Mouse (Mus musculus) liver, adult (tissue): ENCODE measurements around the gene Alk.

Experiments used
- GATA4 ChIP-seq: IDR thresholded peaks from 2 replicates; pipeline ENCODE4 v1.6.1; 2014; ENCODE audit warnings: mild to moderate bottlenecking, low read length; ENCODE audit not compliant: insufficient replicate concordance

Alk gene

DNA sequence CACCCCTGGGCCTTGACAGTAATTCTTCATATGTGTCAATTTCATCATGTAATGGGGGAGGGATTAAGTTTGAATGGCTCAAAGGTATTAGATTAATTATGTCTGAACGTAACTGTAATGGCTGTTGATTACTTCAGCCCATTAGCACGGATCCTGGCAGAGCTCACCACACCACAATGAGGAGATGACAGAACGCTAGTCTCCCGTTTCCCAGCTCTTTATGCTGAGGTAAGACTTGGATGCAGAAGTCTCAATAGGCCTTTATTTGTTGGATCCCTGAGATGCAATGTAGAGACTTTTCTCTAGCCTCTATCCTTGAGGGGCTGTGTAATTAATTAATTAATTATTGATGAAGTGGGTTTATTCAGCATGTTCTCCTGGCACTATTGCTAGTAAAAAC, 627.8 kb downstream of the Alk start:
- TF ChIP-seq GATA4: no peak

DNA sequence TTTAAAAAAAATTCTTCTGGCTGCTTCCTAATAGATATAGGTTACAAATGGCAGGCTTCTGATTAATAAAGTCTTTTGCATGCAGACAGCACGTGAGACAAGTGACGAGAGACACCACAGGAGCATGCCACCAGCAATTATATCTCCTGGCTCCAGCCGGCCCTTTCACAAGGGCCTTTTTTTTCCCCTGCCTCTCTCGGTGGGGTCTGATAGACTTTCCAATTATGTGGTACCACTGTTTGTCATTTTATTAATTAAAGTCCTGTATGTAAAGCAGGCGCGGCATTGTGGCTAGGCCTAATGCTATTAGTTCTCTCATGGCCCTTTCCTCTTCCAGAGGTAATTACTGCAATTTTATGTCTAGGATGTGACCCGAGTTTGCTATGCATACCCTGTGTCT, 630.7 kb downstream of the Alk start:
- no peak for TF ChIP-seq GATA4

DNA sequence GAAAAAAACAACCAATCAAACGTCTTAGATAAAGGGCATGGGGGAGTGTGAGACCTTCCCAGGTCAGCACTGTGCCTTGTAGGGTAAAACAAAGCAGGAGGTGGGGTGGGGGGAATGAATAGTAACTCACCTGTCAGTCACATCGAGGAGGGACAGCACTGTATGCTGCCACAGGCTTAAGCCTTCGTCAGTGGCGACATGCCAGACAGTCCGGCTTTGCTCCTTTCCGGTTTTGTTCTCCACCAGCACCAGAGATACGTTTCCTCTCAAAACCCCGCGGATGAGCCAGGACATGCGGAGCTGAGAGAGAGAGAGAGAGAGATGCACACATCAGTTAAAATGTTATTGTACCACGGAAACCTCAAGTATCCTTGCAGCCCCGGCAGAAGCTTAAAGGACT, 637.1 kb downstream of the Alk start:
- TF ChIP-seq GATA4: no peak

DNA sequence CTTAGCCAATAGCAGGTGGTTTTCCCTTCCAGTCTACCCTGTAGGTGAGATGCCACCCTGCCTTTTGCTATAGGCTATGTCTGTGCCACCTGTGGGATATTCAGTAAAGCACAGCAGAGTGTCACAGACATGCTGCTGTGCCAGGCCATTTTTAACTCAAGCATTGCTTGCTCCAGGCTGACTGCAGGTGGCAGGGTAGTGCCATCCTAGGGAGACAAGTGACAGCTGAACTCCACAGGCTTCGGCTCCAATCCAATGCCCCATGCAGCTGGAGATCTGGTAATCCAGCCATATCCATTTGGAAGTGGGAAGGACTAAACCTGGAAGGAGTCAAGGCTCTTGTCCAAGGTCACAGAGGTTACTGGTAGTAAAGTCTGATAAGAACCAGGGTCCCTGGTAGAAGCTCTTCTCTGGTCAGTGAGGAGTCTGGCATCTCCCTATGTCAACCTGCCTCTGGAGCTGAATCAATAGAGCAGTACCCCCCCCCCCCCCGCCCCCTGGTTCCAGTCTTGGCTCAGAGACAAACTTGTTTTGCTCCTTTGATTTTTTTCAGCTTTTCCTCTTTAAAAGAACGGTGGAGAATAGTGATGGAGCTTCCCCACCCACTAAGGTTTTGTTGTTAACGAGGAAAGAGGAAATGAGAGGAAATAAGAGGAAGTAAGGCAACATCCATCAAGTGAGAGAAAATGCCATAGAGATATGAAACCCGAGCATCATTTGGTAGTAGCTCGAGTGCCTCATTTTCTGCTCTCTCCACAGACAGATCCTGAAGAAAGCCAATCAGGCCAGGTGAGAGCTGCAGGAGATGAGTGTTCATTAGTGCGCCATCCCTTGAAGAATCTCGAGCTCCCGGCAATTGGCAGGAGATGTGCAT, 638.5 kb downstream of the Alk start:
- TF ChIP-seq GATA4: no peak

DNA sequence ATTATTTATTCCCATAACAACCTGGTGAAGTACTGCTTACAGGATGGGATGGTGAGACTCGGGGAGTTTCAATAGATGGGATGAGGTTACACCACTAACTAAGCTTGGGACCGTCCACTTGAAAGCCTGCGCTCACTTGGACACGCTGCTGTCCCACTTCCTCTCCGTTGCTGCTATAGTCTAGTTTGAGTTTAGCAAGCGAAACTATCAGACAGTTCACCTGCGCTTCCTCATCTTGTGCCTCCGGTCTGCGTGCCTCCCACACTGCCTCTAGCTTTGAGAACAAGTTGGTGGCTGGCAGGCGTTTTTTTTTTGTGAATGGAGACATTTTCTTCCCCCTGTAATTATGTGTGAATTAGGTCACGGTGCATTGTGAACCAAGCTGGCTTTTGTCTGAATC, 639.8 kb downstream of the Alk start:
- TF ChIP-seq GATA4: no peak

DNA sequence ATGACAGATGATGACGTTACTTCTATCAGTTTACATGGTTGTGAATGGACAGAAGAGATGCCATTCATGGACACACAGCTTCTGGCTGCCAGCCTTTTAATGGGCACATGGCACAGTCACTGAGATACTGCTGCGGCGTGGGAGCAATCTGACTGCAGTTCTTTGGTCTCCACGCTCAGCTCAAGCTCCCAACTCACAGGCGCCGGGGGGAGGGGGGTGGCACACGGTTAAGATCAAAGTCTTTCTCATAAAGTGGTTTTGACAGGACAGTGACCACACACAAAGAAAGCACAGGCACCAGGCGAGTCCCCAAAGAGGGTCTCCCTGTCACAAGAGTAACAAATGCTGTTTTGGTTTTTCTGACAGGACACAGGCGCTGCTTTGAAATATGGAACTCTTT, 641.7 kb downstream of the Alk start:
- TF ChIP-seq GATA4: no peak

DNA sequence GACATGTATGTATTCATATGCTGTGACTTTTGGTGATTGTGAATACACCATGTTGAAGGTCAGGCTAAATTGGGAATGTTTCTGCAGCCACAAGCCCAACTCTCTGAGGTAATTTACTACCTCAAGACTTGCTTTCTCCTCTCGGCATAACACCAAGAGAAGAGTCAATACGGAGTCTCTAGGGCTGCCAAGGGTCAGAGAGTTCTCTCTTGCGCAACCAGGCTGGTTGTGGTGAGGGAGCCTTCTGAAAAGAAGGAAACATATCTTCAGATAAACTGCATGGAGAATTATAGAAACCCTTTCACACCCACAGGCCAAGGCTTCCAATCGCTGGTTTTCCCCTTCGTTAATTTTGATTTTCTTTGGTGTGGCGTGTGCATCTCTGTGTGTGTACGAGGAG, 649.4 kb downstream of the Alk start:
- no peak for TF ChIP-seq GATA4

DNA sequence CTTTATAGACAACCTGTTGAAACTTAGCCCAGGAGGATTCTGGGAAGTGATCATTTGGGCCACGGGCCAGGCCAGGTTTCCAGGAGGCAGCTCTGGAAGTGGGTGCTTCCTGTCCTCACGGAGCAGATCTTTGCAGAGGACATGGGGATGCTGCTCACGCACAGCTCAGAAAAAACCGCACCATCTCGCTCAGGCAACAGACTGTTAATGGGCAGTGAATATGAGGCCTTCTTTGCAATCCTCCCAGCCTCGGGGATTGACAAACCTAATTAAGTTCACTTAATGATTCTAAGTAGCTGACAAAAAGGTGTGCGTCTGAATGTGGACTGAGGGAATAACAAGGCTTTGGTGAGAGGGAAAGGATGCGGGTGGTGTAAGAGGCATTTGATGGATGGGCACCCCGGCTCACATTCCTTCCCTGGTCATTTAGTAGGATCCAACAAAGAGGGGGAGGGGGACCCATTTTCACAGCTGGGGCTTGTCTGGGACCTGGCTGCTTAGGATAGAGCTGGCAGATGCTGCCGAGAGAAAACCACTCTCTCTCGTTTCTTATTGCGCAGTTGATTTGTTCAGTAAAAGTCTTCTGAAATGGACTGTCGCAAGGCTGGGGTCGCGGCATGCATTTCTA, 650.1 kb downstream of the Alk start:
- no peak for TF ChIP-seq GATA4

DNA sequence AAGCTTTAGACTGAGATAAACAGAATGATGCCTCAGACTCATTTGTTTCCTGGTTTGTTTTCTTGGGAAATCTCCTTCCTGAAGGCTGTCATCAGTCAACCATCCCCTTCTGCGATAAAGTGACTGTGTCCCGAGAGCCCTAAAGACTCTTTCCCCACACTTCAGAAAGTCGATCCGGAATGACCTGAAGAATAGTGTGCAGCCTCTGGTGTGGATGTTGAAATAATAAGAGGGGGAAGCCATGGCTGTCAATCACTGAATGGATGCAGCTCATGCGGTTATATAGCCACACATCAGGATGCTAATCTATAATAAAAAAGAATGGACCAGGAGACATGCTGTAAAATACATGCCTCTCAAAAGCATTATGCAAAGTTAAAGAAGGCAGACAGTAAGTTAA, 653.5 kb downstream of the Alk start:
- TF ChIP-seq GATA4: no peak

DNA sequence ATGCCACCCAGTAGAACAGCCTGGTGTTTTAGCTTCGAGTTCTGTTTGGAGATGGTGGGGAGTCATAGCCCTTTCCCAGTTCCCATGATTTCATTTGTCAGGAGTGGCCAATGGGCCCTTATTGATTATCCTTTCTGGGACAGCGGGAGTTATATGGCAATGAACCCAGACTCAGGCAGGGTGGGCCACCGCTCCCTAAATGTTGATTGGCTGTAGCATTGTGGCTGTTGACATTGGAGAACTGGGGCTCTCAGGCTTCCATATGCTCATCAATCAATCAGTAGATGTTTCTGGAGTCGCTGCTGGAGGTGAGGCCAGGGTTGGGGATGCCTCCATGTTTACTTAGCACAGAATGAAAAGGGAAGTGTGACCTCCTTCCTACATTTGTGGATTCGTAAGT, 655.7 kb downstream of the Alk start:
- TF ChIP-seq GATA4: no peak

DNA sequence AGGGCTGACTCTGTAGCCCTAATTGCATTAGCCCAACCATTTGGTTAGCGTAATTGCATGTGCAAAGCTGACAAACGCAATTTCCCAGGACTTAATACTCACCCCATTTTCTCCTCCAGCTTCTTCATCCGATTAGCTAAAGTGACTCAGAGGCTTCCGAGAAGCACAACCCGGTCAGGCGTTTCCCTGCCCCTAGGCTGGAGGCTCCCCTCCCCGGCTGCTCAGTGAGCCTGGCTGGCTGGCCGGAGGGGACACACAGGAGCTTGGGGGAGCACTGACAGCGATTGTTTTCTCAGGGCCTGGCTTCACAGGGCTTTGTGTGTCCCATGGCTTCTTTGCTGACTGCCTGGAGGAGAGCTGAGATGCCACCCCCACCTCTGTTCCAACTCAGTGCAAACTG, 657.0 kb downstream of the Alk start:
- TF ChIP-seq GATA4: no peak

DNA sequence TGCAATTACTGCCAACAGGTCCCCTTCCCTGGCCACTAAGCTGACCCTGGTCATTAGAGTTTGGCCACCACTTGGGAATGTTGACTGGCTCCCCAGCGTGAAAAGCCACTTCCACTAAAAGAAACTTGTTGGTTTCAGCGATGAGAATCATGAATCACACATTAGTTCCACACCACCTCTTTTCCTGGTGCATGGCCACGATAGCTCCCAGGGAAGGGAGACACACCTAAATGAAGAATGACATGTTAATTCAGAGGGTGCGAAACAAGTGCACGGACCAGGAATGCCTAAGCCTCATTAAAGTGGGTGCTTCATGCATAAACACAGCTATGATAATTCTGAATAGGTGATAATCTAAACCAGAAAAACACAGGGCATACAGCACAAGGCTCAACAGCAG, 660.4 kb downstream of the Alk start:
- no peak for TF ChIP-seq GATA4

DNA sequence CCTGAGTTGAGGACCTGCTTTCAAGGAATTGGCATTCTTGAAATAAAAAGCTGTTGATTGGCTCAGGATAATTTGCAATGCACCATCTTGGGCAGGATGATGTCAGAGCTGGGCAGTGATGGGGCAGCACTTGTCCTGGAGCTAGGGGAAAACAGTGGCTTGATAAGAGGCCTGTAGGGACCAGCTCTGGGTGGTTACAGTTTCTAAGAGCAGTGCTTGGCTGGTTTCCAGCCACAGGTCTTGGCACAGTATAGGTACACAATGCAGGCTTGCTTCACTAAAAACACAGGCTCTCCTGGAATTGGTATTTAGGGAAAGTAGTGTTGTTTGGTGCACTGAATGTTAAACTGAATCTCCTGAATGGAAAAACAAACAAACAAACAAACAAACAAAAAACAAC, 662.4 kb downstream of the Alk start:
- no peak for TF ChIP-seq GATA4

DNA sequence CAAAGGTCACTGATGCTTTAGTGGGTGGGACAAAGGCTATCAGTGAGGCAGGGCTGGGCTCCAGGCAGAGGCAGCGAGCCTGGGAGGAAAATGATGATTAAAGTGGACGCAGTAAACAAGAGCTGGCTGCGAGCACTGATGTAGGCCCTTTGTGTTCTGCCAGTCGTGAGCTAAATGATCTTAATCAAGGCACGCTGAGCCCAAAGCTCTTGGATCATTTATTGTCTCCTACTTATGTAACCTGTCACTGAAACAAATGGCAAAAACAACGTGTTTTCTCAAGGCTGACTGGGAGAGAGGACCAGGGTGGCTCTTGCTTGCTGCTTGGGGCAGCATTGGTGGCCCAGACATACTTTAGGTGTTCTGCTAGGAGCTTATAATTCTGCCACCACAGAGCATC, 663.0 kb downstream of the Alk start:
- TF ChIP-seq GATA4: no peak

DNA sequence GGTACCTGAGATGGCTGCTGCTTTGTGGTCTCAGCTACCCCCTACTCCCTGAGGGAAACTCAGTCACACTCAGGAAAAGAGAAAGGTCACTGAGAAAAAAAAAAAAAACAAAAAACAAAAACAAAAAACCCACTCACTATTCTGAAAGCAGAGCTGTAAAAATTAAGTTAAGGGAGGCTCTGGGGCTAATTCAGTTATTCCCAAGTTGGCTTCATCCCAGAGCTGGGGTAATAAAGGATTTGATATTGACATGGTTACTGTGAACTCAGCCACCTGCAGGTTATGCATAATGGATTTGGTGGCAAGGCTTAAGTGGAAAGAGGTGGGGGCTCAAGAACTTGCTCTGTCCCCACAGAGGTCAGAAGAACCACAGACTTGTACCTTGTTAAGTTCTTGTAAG, 667.7 kb downstream of the Alk start:
- no peak for TF ChIP-seq GATA4

DNA sequence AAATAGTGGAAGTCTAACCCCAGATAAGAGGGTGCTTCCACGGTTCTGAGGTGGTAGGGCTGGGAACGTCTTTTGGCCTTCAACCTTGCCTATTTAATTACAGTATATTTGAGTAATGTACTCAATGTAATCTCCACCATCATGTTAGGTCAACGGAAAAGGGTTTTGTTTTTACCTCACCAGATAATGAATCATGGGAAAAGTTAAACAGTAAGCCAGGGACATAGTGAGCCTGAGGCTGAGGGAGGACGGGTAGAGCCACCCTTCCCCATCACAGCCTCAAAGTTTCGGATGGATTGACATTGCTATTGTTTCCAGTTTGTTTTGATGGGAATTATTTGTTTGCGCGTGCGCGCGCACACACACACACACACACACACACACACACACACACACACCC, 668.6 kb downstream of the Alk start:
- no peak for TF ChIP-seq GATA4

DNA sequence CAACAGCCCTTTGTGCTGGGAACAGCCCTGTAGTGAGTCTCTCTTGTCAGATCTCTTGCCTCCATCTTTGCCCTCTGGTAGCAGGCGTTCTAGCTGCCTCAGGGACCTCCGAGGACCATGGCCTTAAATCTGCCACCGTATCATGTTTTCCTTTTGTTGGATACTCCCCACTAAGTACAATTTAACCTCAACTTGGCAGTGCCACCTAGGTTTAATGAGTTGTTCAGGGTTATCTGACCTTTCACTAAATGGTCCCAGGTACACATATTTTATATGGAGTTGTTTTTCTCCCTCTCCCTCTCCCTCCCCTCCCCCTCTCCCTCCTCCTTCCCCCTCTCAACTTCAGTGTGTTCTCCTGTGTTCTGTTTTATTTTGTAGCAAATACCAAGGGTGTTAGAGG, 669.1 kb downstream of the Alk start:
- TF ChIP-seq GATA4: no peak
